Mouse (Mus musculus): ENCODE measurements around the gene Tmem106a. TPM values are rescaled to one million over a fixed set of nuclear protein-coding genes. Genes with fewer than 3 reads are reported as not detected.
A peak's percentile ranks its signal among the peaks of the same experiment; 100 is the strongest.
"Not testable (repeated sequence)": the region's sequence is repeated elsewhere in the genome, so short reads cannot be mapped to it uniquely, and the experiment has no call there.

The Tmem106a gene
- polyA plus RNA-seq, 1 experiment: 1.6 TPM

DNA sequence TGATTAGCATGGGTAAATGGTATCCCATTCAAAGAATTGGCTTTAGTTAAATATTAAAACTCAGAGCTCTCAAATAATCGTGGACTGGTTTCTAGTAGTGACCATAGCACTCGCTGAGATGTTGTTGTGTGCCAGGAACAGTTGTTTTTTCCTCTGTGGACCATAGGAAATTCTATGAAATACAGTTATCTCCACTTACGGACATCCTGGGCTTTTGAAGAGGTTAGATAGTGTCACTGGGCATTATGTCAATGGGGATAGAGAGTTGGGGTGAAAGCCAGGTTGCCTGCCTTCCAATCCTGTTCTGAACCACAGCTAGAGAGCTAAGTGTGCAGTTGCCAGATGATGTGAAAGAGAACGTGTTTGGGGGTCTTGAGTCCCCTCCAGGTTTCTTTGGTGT, 3.8 kb downstream of the Tmem106a start:
- no peak for DNase-seq
- no peak overlapping the region for H3K4me3 ChIP-seq (replicated peaks; ENCODE audit: insufficient read depth, low read depth, low read length)
- TF ChIP-seq POLR2A (IDR thresholded peaks at IDR 0.05; ENCODE audit: borderline replicate concordance, insufficient read depth, low read length) (no peak), CTCF (IDR thresholded peaks at IDR 0.05; ENCODE audit: borderline replicate concordance, insufficient read depth, low read depth, low read length) (no peak)
- H3K27ac ChIP-seq (ENCODE audit: insufficient read depth, low read length): no peak overlapping the region
- H3K4me1 ChIP-seq (ENCODE audit: control insufficient read depth, insufficient read depth, low read length): no peaks in the 10 kb centered on the region; the same call in 1 of the 2 replicates
- no peaks in the 10 kb centered on the region for H3K27me3 ChIP-seq (ENCODE audit: control insufficient read depth, insufficient read depth, low read length)
- 74% methylated on average over 4 of the region's 4 CpGs for WGBS

DNA sequence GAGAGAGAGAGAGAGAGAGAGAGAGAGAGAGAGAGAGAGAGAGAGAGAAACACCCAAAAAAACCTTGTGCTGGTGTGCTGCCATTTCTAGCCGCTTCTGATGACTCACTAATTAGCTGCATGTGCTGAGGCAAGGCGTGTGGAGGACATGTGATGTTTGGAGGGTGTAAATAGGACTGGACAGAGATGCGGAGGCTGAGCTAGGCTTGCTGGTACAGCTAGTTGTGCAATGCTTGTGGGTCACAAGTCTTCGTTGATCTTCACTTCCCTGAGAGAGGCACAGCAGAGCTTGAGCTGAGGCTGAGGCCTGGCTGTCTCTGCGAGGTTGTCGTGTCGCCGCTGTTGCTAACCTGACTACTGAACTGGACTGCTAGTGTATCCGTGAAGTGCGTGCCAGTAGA, 5.6 kb downstream of the Tmem106a start:
- Histone ChIP-seq H3K4me1 (ENCODE audit: control insufficient read depth, insufficient read depth, low read length) (no peaks in the 10 kb centered on the region), H3K27ac (ENCODE audit: insufficient read depth, low read length) (no peak overlapping the region), H3K27me3 (ENCODE audit: control insufficient read depth, insufficient read depth, low read length) (no peaks in the 10 kb centered on the region), H3K4me3 (replicated peaks; ENCODE audit: insufficient read depth, low read depth, low read length) (no peak overlapping the region)
- 88% methylated on average over 10 of the region's 10 CpGs for WGBS
- no peak for TF ChIP-seq POLR2A (IDR thresholded peaks at IDR 0.05; ENCODE audit: borderline replicate concordance, insufficient read depth, low read length)
- no peak for TF ChIP-seq CTCF (IDR thresholded peaks at IDR 0.05; ENCODE audit: borderline replicate concordance, insufficient read depth, low read depth, low read length)
- no peak for DNase-seq

DNA sequence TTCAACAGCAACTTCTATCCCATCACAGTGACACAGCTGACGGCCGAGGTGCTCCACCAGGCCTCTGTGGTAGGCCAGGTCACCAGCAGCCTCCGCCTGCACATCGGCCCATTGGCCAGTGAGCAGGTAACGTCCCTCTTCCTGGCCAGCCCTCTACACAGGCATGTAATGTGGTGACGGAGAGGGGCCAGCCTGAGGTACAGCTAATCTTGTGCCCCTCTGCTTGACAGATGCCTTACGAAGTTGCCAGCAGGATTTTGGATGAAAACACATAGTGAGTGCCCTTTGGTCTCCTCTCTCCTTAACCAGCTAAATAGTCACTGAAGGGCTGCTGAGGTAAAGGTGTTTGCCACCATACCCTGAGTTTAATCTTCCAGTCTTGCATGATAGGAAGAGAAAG, 6.8 kb downstream of the Tmem106a start:
- Histone ChIP-seq H3K27ac (ENCODE audit: insufficient read depth, low read length) (no peak overlapping the region), H3K4me3 (replicated peaks; ENCODE audit: insufficient read depth, low read depth, low read length) (no peak overlapping the region), H3K27me3 (ENCODE audit: control insufficient read depth, insufficient read depth, low read length) (no peaks in the 10 kb centered on the region), H3K4me1 (ENCODE audit: control insufficient read depth, insufficient read depth, low read length) (no peaks in the 10 kb centered on the region)
- DNase-seq: no peak
- 91% methylated on average over 7 of the region's 7 CpGs for WGBS
- TF ChIP-seq CTCF (IDR thresholded peaks at IDR 0.05; ENCODE audit: borderline replicate concordance, insufficient read depth, low read depth, low read length) (no peak), POLR2A (IDR thresholded peaks at IDR 0.05; ENCODE audit: borderline replicate concordance, insufficient read depth, low read length) (no peak)

DNA sequence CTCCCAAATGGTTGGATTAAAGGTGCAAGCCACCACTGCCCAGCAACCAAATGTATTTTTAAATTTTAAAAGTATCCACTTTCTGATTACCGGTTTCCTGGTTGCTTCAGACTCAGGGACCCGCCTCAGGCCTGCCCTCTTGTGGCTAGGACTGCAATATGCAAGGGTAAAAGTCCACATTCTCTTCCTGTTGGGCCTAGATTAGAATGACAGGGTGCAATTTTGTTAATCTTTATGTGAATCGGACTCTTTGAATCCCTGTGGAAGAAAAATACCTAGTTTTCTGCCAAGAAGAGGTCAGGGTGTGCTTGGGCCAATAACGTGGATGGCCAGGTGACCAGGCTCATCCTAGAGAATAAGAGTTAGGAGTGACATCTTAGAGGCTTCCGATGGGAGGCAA, 7.4 kb downstream of the Tmem106a start:
- 29% methylated on average over 5 of the region's 5 CpGs for WGBS
- Histone ChIP-seq H3K27me3 (ENCODE audit: control insufficient read depth, insufficient read depth, low read length) (no peaks in the 10 kb centered on the region), H3K4me1 (ENCODE audit: control insufficient read depth, insufficient read depth, low read length) (no peaks in the 10 kb centered on the region), H3K4me3 (replicated peaks; ENCODE audit: insufficient read depth, low read depth, low read length) (no peak overlapping the region), H3K27ac (ENCODE audit: insufficient read depth, low read length) (no peak overlapping the region)
- DNase-seq: peak; percentile 33 to 52
- TF ChIP-seq CTCF (IDR thresholded peaks at IDR 0.05; ENCODE audit: borderline replicate concordance, insufficient read depth, low read depth, low read length) (peak; percentile 72; the same call in 1 of the 2 replicates), POLR2A (IDR thresholded peaks at IDR 0.05; ENCODE audit: borderline replicate concordance, insufficient read depth, low read length) (no peak)

DNA sequence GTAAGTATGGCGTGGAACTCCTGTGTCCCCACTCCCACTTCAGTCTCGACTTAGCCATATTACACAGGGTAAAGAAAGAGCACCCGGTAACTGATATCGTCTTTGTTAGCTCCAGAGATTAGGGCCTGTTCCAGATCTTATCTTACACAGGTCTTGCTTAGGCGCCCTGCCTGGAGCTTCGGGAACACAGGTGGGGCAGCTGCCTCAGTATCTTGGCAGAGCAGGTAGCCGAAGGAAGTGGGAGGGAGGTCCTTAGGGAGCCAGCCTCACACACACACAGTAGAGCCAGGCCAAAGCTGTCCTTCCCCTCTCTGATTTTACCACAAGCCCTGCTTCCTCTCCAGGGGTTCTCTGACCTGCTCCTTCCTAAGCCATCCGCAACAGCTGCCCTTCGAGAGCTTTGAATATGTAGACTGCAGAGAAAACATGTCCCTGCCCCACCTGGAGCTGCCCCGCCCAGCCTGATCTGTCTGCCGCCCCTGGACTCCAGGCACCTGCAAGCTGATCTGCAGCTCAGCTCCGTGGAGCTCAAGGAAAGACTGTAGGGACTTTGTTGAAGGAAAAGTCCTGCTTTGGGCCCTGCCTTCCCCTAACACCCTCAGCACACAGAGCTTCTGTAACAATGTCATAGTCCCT, 8.1 kb downstream of the Tmem106a start:
- no peak overlapping the region for H3K4me3 ChIP-seq (replicated peaks; ENCODE audit: insufficient read depth, low read depth, low read length)
- WGBS: 83% methylated on average over 12 of the region's 12 CpGs
- no peak overlapping the region for H3K27ac ChIP-seq (ENCODE audit: insufficient read depth, low read length)
- DNase-seq: no peak
- no peaks in the 10 kb centered on the region for H3K4me1 ChIP-seq (ENCODE audit: control insufficient read depth, insufficient read depth, low read length)
- no peaks in the 10 kb centered on the region for H3K27me3 ChIP-seq (ENCODE audit: control insufficient read depth, insufficient read depth, low read length)
- TF ChIP-seq CTCF (IDR thresholded peaks at IDR 0.05; ENCODE audit: borderline replicate concordance, insufficient read depth, low read depth, low read length) (no peak), POLR2A (IDR thresholded peaks at IDR 0.05; ENCODE audit: borderline replicate concordance, insufficient read depth, low read length) (no peak)

DNA sequence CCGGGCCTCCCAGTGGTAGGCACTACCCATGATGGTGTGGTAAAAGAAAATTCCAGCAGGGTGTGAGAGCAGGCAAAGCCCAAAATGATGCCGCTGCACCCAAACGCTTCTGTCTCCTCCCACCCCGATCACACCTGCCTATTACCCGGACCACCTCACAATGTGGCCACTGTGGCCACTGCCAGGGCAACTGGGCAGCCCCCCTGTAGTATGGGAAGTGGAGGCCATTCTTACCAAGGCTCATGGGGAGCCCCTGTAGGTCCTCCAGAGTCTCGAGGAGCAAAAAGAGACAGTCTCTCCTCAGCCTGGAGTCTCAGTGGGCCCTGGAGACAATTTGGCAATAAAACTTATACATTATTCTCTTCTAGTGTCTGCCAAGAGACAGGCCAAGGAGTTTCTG, 17.1 kb downstream of the Tmem106a start, which contains the start of gene Gm11634:
Gene Gm11634 (minus strand): TSS at position 101 of the 400 bp plus-strand sequence.
- TF ChIP-seq CTCF (IDR thresholded peaks at IDR 0.05; ENCODE audit: borderline replicate concordance, insufficient read depth, low read depth, low read length) (no peak), POLR2A (IDR thresholded peaks at IDR 0.05; ENCODE audit: borderline replicate concordance, insufficient read depth, low read length) (no peak)
- 26% methylated on average over 6 of the region's 6 CpGs for WGBS
- no peaks in the 10 kb centered on the region; the same call in 1 of the 2 replicates for H3K4me1 ChIP-seq (ENCODE audit: control insufficient read depth, insufficient read depth, low read length)
- H3K27ac ChIP-seq (ENCODE audit: insufficient read depth, low read length): no peak within 1 kb of the TSS
- H3K27me3 ChIP-seq (ENCODE audit: control insufficient read depth, insufficient read depth, low read length): no peaks in the 10 kb centered on the region
- DNase-seq: no peak
- H3K4me3 ChIP-seq (replicated peaks; ENCODE audit: insufficient read depth, low read depth, low read length): no peak within 1 kb of the TSS

DNA sequence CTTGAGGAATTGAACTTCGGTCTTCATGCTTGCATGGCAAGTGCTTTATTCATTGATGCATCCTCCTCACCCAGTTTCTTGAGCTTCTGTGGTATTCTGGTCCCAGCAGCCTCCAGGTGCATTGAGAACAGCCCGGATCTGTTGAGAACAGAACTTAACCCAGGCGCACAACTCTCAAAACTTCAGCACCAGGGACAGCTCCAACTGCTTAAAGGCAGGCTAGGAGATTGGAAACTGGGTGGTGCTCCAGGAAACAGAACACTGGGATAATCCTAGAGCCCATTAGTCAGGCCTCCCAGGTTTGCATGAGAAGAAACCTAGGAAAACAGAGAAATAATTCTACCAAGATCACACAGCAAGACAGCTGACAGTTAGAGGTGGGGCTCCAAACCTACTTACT, 20.4 kb downstream of the Tmem106a start:
- Histone ChIP-seq H3K4me1 (ENCODE audit: control insufficient read depth, insufficient read depth, low read length) (no peaks in the 10 kb centered on the region; the same call in 1 of the 2 replicates), H3K4me3 (replicated peaks; ENCODE audit: insufficient read depth, low read depth, low read length) (no peak overlapping the region), H3K27me3 (ENCODE audit: control insufficient read depth, insufficient read depth, low read length) (no peaks in the 10 kb centered on the region), H3K27ac (ENCODE audit: insufficient read depth, low read length) (no peak overlapping the region)
- 35% methylated on average over 3 of the region's 3 CpGs for whole genome bisulfite sequencing
- DNase-seq: no peak
- no peak for TF ChIP-seq CTCF (IDR thresholded peaks at IDR 0.05; ENCODE audit: borderline replicate concordance, insufficient read depth, low read depth, low read length)
- TF ChIP-seq POLR2A (IDR thresholded peaks at IDR 0.05; ENCODE audit: borderline replicate concordance, insufficient read depth, low read length): no peak

DNA sequence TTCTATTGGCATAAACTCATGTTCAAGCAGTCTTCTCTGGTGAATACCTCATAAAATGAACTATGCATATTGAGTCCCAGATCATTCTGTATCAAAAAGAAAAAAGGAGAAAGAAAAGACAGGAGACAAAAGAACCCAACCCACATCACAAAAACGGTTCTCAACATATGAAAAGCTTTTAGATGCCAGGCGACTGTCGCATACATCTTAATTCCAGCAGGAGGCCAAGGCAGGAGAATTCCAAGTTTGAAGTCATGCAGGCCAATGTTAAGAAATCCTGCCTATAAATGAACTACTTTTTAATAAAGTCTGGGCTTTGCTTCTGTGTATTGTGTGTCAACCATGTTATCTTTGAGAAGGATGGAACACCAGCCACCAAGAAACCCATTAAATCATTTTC, 22.1 kb downstream of the Tmem106a start:
- Histone ChIP-seq H3K4me1 (ENCODE audit: control insufficient read depth, insufficient read depth, low read length) (no peaks in the 10 kb centered on the region; the same call in 1 of the 2 replicates), H3K4me3 (replicated peaks; ENCODE audit: insufficient read depth, low read depth, low read length) (no peak overlapping the region), H3K27ac (ENCODE audit: insufficient read depth, low read length) (no peak overlapping the region), H3K27me3 (ENCODE audit: control insufficient read depth, insufficient read depth, low read length) (no peaks in the 10 kb centered on the region)
- 17% methylated on average over 3 of the region's 3 CpGs for WGBS
- no peak for DNase-seq
- no peak for TF ChIP-seq CTCF (IDR thresholded peaks at IDR 0.05; ENCODE audit: borderline replicate concordance, insufficient read depth, low read depth, low read length)
- no peak for TF ChIP-seq POLR2A (IDR thresholded peaks at IDR 0.05; ENCODE audit: borderline replicate concordance, insufficient read depth, low read length)

DNA sequence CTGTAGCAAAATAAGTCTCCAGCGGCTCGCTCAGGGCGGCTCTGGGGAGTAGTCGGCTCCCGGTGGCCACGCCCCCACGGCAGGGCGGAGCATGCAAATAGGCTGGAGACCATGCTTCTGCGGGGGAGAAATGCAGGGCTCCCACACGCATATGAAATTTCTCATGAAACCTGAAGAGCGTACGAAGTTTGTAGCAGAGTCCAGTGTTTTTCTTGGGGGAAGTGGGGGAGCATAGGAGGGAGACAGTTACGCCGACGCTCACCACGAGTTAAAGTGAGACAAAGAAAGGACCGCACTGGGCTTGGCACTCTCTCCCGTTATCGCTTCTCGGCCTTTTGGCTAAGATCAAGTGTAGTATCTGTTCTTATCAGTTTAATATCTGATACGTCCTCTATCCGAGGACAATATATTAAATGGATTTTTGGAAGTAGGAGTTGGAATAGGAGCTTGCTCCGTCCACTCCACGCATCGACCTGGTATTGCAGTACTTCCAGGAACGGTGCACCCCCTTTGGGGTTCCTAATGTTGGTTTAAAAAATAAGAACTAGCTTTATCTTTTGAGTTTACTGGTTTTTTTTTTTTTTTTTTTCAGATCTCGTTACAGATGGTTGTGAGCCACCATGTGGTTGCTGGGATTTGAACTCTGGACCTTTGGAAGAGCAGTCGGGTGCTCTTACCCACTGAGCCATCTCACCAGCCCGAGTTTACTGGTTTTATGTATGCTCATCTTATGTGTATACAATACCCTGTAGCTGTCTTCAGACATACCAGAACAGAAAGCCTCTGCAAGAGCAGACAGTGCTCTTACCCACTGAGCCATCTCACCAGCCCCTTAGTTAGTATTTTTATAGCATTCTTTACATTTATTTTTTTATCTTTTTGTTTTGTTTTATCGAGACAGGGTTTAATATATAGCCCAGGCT, 22.8 kb downstream of the Tmem106a start:
- not testable (repeated sequence) for H3K27ac ChIP-seq (ENCODE audit: insufficient read depth, low read length); H3K27me3 ChIP-seq (ENCODE audit: control insufficient read depth, insufficient read depth, low read length); H3K4me1 ChIP-seq (ENCODE audit: control insufficient read depth, insufficient read depth, low read length)
- DNase-seq: peak; percentile 59 to 60
- peak overlapping the region; percentile 51 for H3K4me3 ChIP-seq (replicated peaks; ENCODE audit: insufficient read depth, low read depth, low read length)
- WGBS: 3% methylated on average over 30 of the region's 30 CpGs

DNA sequence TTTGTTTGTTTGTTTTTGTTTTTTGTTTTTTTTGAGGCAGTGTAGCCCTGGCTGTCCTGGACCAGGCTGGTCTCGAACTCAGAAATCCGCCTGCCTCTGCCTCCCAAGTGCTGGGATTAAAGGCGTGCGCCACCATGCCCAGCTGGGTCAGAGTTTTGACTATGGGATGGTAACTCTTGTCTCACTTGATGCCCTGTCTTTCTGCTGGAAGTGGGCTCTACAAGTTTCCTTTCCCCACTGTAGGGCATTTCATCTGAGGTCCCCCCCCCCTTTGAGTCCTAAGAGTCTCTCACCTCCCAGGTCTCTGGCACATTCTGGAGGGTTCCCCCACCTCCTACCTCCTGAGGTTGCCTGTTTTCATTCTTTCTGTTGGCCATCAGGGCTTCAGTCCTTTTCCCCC, 25.1 kb downstream of the Tmem106a start:
- H3K27me3 ChIP-seq (ENCODE audit: control insufficient read depth, insufficient read depth, low read length); H3K27ac ChIP-seq (ENCODE audit: insufficient read depth, low read length); H3K4me1 ChIP-seq (ENCODE audit: control insufficient read depth, insufficient read depth, low read length); DNase-seq; H3K4me3 ChIP-seq (replicated peaks; ENCODE audit: insufficient read depth, low read depth, low read length): not testable (repeated sequence)
- 90% methylated on average over 4 of the region's 4 CpGs for WGBS

Data from cerebellum, adult 2 months (tissue).